Mouse (Mus musculus): ENCODE measurements around the gene Rbfox3. TPM values are rescaled to one million over a fixed set of nuclear protein-coding genes. Genes with fewer than 3 reads are reported as not detected.

Gene Rbfox3
- polyA plus RNA-seq, 1 experiment from 2014 or later = 7.6 TPM

DNA sequence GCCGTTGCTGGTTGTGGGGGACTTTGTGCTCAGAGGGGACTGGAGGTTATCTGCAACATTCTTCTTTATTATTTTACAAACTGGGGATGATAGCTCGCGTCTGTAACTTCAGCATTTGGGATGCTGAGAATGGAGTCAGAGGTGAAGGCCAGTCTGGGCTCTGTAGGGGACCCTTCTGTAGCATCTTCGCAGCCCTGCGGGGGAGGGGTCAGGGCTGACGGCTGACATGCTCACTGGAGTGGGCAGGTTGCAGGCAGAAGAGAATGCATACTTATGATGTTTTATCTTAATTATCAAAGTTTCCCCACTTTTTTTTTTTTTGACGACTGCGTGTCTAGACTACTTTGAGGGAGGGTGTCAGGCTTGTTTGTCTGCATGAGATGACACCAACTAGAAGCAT, 234.1 kb downstream of the Rbfox3 start:
- DNase-seq (ENCODE audit: low spot score) = no peak
- WGBS = 70% methylated on average over 8 of the region's 8 CpGs
- no peaks in the 10 kb centered on the region for H3K9me3 ChIP-seq (replicated peaks)

DNA sequence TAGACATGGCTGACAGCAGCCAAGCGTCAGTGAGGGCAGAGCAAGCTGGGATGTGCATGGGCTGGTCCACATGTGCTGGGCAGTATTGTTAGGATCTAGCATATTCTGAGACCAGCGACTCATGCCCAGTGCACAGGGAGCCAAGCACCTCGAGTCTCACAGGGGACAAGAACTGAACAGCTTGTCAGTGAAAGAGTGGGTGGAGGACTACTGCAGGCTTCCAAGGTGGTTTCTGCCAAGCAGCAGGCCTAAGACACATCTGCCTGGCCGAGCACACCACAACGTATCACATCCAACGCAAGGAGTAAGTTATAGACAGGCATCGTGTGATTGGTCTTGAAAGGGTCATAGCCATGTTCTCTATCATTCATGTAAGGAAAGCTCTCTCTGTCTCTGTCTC, 235.0 kb downstream of the Rbfox3 start:
- no peak overlapping the region for H3K27ac ChIP-seq (replicated peaks)
- H3K9me3 ChIP-seq (replicated peaks) = no peaks in the 10 kb centered on the region
- H3K4me3 ChIP-seq = no peak overlapping the region
- H3K4me1 ChIP-seq = peaks cover 32% of the 10 kb centered on the region
- H3K36me3 ChIP-seq = no peaks in the 10 kb centered on the region
- H3K27me3 ChIP-seq (ENCODE audit: low read depth, poor library complexity, severe bottlenecking) = peaks cover 8% of the 10 kb centered on the region; the same call in 1 of the 2 replicates
- WGBS = 87% methylated on average over 7 of the region's 7 CpGs
- no peak for DNase-seq (ENCODE audit: low spot score)

More for the DNA sequence above, 234.1 kb downstream of the Rbfox3 start:
- H3K27ac ChIP-seq (replicated peaks) = no peak overlapping the region
- peaks cover 32% of the 10 kb centered on the region for H3K4me1 ChIP-seq
- H3K4me3 ChIP-seq = no peak overlapping the region
- peaks cover 8% of the 10 kb centered on the region; the same call in 1 of the 2 replicates for H3K27me3 ChIP-seq (ENCODE audit: low read depth, poor library complexity, severe bottlenecking)
- no peaks in the 10 kb centered on the region for H3K36me3 ChIP-seq

DNA sequence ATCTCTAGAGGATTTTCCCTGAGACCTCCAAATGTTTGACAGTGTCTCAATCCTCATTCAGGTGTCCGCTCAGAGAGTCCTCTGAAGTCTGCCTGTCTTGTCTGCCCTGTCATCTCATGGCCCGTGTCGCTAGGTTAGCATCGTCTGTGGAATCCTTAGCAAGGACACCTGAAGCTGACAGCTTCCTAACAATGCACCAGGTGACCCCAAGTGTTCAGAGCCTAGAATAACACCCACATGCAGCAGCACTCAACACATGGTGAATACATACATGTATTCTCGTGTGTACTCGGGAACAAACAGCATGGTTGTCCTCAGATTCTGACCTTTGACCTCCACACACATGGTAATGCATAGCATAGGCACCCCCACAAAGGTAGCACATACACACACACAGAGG, 239.4 kb downstream of the Rbfox3 start:
- 81% methylated on average over 6 of the region's 6 CpGs for WGBS
- Histone ChIP-seq H3K27me3 (ENCODE audit: low read depth, poor library complexity, severe bottlenecking) (no peaks in the 10 kb centered on the region), H3K4me3 (no peak overlapping the region)

DNA sequence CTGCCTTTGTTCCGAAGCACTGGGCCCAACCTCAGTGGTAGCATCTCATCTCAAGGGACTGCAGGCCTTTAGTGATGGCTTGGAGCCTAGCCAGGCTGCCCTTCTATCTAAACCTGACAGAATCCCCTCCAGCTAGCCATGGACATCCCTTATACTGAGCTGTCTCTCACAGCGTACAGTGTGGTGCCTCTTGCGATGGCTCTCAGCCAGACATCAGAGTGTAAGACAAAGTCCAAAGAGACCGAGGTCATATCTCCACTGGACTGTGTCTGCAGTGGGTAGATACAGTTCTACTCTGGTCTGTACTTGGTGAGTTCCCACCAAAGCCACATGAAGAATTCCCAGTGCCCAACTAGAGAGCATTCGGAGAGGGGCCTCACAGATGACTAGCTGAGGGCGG, 240.2 kb downstream of the Rbfox3 start:
- 0 out of 2 replicates have a peak, but pooled peaks cover 6% of the 10 kb centered on the region for H3K4me1 ChIP-seq
- DNase-seq (ENCODE audit: low spot score) = no peak
- H3K9me3 ChIP-seq (replicated peaks) = no peaks in the 10 kb centered on the region
- no peak overlapping the region for H3K4me3 ChIP-seq
- H3K36me3 ChIP-seq = no peaks in the 10 kb centered on the region
- 83% methylated on average over 6 of the region's 6 CpGs for WGBS
- H3K27ac ChIP-seq (replicated peaks) = no peak overlapping the region
- no peaks in the 10 kb centered on the region for H3K27me3 ChIP-seq (ENCODE audit: low read depth, poor library complexity, severe bottlenecking)

More for the DNA sequence above, 239.4 kb downstream of the Rbfox3 start:
- Histone ChIP-seq H3K4me1 (0 out of 2 replicates have a peak, but pooled peaks cover 6% of the 10 kb centered on the region), H3K36me3 (no peaks in the 10 kb centered on the region), H3K27ac (replicated peaks) (no peak overlapping the region), H3K9me3 (replicated peaks) (no peaks in the 10 kb centered on the region)
- DNase-seq (ENCODE audit: low spot score) = no peak

DNA sequence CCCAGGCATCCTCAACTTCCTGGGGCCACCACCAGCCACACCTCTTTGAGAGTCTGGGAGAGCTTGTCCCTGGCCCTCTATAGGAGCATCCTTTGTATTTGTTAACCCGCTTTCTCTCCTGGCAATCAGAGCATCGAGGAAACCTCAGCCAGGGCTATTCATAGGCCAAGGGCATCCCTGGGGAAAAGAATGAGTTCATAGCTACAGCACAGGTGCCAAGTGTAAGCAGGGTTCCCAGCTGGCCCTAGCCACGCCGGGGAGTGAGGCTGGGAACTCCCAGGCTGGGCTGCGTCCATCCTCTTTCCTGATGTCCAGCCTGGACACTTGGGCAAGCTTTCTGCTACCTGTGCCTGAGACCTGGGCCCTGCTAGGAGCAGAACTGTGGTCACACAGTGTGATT, 241.6 kb downstream of the Rbfox3 start:
- H3K36me3 ChIP-seq = no peaks in the 10 kb centered on the region
- whole genome bisulfite sequencing = 80% methylated on average over 5 of the region's 5 CpGs
- DNase-seq (ENCODE audit: low spot score) = no peak

DNA sequence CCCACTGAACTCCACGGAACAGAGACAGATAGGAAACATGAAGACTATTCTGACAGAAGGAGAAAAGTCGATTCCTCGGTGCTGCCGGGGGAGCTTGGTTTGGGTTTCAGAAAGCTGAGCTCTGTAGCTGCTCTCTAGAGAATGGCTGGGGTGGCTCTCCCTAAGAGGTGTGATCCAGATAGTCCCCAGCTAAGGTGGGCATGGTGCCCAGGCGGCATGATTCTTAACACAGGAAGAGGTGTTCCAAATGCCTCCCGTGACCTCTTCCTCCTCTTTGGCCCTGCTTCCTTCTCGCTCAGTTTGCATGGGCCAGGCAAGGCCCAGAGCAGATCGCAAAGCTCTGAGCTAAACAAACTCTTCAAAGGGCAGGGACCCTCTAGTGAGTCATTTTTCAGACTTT, 243.0 kb downstream of the Rbfox3 start:
- peaks cover 21% of the 10 kb centered on the region; the same call in 1 of the 2 replicates for H3K4me1 ChIP-seq
- no peak for DNase-seq (ENCODE audit: low spot score)
- no peaks in the 10 kb centered on the region for H3K9me3 ChIP-seq (replicated peaks)
- H3K27ac ChIP-seq (replicated peaks) = 0 out of 2 replicates have a peak overlapping the region, but pooled peaks have one; percentile 17
- H3K36me3 ChIP-seq = no peaks in the 10 kb centered on the region
- H3K27me3 ChIP-seq (ENCODE audit: low read depth, poor library complexity, severe bottlenecking) = no peaks in the 10 kb centered on the region
- no peak overlapping the region for H3K4me3 ChIP-seq
- WGBS = 88% methylated on average over 8 of the region's 8 CpGs

More for the DNA sequence above, 241.6 kb downstream of the Rbfox3 start:
- Histone ChIP-seq H3K4me1 (peaks cover 13% of the 10 kb centered on the region; the same call in 1 of the 2 replicates), H3K4me3 (no peak overlapping the region), H3K9me3 (replicated peaks) (no peaks in the 10 kb centered on the region), H3K27ac (replicated peaks) (0 out of 2 replicates have a peak overlapping the region, but pooled peaks have one; percentile 30), H3K27me3 (ENCODE audit: low read depth, poor library complexity, severe bottlenecking) (no peaks in the 10 kb centered on the region)

DNA sequence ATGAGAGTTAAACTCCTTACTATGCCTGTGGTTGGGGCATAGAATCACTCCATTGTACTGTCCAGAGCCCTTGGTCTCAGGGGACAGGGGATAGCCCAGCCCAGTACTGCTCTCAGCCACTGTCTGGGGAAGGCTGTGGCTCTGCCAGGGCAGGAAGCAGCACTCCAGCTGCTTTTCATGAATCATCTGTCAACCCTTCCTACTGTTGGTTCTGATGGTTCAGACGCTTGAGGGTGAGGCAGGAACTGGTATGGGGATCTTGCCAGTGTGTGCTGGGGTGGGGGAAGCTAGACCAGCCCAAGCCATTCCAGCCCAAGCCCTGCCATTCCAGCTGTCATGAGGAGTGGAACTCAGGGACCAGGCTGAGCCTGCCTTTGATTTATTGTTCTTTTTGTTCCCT, 243.5 kb downstream of the Rbfox3 start:
- no peak for DNase-seq (ENCODE audit: low spot score)
- H3K9me3 ChIP-seq (replicated peaks) = no peaks in the 10 kb centered on the region
- 54% methylated on average over 1 of the region's 1 CpGs for WGBS
- no peaks in the 10 kb centered on the region for H3K27me3 ChIP-seq (ENCODE audit: low read depth, poor library complexity, severe bottlenecking)
- H3K36me3 ChIP-seq = no peaks in the 10 kb centered on the region
- H3K4me1 ChIP-seq = peaks cover 21% of the 10 kb centered on the region; the same call in 1 of the 2 replicates
- H3K4me3 ChIP-seq = no peak overlapping the region
- H3K27ac ChIP-seq (replicated peaks) = 0 out of 2 replicates have a peak overlapping the region, but pooled peaks have one; percentile 17

DNA sequence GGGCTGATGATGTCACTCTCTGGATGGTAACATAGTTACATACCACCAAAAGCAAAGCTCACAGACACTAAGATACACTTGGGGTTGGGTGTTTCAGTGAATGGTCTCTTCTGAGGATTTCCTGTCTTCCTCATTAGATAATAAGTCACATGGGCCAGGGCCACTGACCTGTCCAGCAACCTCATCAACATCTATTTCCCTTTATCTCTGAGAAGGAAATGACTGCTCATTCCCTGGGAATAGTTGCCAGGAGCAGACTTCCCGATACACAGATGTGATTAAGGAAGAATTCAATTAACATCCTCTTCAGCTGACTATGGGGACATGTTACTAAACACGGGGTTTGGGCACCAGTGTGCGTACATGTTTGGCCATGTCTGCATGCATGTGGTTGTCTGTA, 245.2 kb downstream of the Rbfox3 start:
- Histone ChIP-seq H3K4me1 (peaks cover 35% of the 10 kb centered on the region), H3K4me3 (no peak overlapping the region), H3K27me3 (ENCODE audit: low read depth, poor library complexity, severe bottlenecking) (no peaks in the 10 kb centered on the region), H3K27ac (replicated peaks) (no peak overlapping the region), H3K36me3 (no peaks in the 10 kb centered on the region), H3K9me3 (replicated peaks) (no peaks in the 10 kb centered on the region)
- DNase-seq (ENCODE audit: low spot score) = no peak
- WGBS = 87% methylated on average over 3 of the region's 3 CpGs

DNA sequence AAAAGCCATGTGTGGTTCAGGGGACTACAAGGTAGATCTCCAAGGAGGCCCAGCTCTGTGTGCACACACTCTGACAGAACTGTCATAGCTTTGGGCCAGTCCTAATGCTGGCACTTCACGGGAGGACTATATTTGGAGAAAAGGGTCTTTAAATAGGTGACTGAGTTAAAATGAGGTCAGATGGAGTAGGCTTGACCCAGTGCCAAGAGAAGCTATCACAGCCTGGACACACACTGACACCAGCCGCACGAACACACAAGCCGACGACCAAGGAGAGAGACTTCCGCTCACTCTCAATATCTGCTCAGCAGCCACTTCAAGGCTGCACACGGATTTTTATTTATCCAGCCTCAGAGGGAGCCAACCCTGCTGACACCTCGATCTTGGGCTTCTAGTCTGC, 248.1 kb downstream of the Rbfox3 start:
- H3K27ac ChIP-seq (replicated peaks) = no peak overlapping the region
- 85% methylated on average over 8 of the region's 8 CpGs for WGBS
- DNase-seq (ENCODE audit: low spot score) = no peak

DNA sequence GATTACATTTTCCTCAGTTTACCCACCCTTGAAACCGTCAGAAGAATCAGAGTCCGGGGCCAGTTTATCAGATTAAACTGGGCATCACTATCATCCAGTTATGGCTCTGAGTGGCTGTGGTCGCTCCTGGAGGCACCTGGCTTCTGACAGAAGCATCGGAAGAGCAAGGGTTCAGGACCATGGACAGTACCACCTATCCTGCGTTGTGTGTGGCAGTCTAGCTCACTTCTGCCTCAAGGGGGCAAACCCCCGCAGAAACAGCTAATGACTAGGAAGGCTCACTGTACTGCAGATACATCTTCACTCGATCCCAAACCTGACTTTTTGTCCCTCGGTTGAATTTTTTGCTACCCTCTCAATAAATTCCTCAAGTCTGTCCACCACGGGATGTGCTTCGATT, 252.1 kb downstream of the Rbfox3 start:
- no peaks in the 10 kb centered on the region for H3K36me3 ChIP-seq
- H3K4me1 ChIP-seq = peaks cover 36% of the 10 kb centered on the region
- WGBS = 13% methylated on average over 10 of the region's 10 CpGs
- no peak overlapping the region for H3K27ac ChIP-seq (replicated peaks)
- H3K27me3 ChIP-seq (ENCODE audit: low read depth, poor library complexity, severe bottlenecking) = no peaks in the 10 kb centered on the region
- no peak overlapping the region for H3K4me3 ChIP-seq
- peak; percentile 25 for DNase-seq (ENCODE audit: low spot score)
- no peaks in the 10 kb centered on the region for H3K9me3 ChIP-seq (replicated peaks)

More for the DNA sequence above, 248.1 kb downstream of the Rbfox3 start:
- H3K9me3 ChIP-seq (replicated peaks) = no peaks in the 10 kb centered on the region
- no peaks in the 10 kb centered on the region for H3K27me3 ChIP-seq (ENCODE audit: low read depth, poor library complexity, severe bottlenecking)
- H3K4me1 ChIP-seq = peaks cover 47% of the 10 kb centered on the region
- H3K36me3 ChIP-seq = no peaks in the 10 kb centered on the region
- no peak overlapping the region for H3K4me3 ChIP-seq

DNA sequence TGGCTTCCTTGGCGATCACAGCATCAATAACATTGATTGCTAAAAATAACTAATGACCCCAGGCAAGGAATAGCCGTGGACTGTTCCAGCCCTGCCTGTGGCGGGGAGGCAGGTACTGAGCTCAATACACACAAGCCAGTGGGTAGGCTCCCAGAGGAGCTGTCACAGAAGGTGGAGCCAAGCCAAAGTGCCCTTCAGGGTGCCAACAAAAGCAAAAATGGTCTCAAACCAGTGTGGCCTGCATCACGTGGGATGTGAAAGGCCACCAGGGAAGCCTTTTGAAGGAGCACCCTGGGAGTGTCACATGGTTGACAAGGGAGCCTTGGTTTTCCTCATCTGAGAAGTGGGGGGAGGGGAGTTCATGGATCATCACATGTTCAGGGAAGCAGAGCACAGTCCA, 255.6 kb downstream of the Rbfox3 start:
- H3K4me1 ChIP-seq = peaks cover 23% of the 10 kb centered on the region
- 80% methylated on average over 4 of the region's 4 CpGs for WGBS
- H3K27ac ChIP-seq (replicated peaks) = no peak overlapping the region
- H3K9me3 ChIP-seq (replicated peaks) = no peaks in the 10 kb centered on the region
- DNase-seq (ENCODE audit: low spot score) = no peak
- no peak overlapping the region for H3K4me3 ChIP-seq
- no peaks in the 10 kb centered on the region for H3K36me3 ChIP-seq
- H3K27me3 ChIP-seq (ENCODE audit: low read depth, poor library complexity, severe bottlenecking) = no peaks in the 10 kb centered on the region

DNA sequence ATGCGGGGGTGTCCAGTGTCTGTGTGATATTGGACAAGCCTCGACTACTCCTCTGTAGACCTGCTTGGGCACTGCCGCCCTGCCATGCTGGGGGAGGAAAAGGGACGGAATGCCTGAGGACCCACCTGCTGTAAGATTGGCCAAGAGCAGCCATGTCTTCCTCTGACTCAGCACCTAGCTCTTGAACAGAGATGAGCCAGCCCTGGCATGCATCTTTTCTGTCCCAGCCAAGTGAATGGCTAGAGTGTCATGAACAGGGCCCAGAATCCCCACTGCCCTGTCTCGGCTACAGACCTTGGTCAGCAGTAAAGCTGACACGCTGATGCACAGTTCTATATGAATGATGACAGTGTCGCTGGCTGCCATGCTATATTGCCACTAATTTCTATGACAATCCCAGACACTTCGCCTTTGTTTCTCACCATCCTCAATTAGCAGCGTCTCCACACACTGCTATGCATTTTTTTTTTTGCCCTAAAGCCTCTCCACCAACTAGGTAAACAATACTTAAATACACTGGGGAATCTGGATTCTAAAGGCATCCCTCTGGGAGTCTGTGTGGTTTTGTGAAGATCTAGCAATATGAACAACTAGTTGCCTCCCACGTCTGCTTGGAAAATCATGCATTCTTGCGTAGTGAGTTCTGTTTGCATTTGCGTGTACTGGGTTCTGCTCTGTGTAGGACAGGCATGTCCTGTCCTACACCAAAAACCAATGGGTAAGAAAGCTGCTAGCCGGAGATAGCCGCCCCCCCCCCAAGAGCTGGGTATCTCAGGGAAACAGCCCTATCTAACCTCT, 257.7 kb downstream of the Rbfox3 start:
- H3K9me3 ChIP-seq (replicated peaks) = no peaks in the 10 kb centered on the region
- no peak for DNase-seq (ENCODE audit: low spot score)
- no peaks in the 10 kb centered on the region for H3K36me3 ChIP-seq
- WGBS = 91% methylated on average over 14 of the region's 14 CpGs
- no peaks in the 10 kb centered on the region for H3K27me3 ChIP-seq (ENCODE audit: low read depth, poor library complexity, severe bottlenecking)
- H3K4me1 ChIP-seq = peaks cover 11% of the 10 kb centered on the region
- no peak overlapping the region for H3K4me3 ChIP-seq
- no peak overlapping the region for H3K27ac ChIP-seq (replicated peaks)
